Mouse (Mus musculus) hindbrain, postnatal 0 days (tissue): ENCODE measurements around the gene Nell1. TPM values are rescaled to one million over a fixed set of nuclear protein-coding genes. Genes with fewer than 3 reads are reported as not detected.

Source experiments
- ATAC-seq: fragments of 200-750 bp; cut with Nextera tagmentation; 2 replicates; pipeline ENCODE4 v1.8.0; 2017; ENCODE audit warnings: mild to moderate bottlenecking, moderate TSS enrichment, moderate library complexity
- DNase-seq: peaks from one replicate; pipeline ENCODE4 v3.0.0-alpha.2; 2015; ENCODE audit warnings: low spot score
- H3K27ac ChIP-seq: fragments of 300-500 bp; sonication (generic); 2 replicates; pipeline ENCODE4 v1.5.1; 2014; ENCODE audit warnings: mild to moderate bottlenecking
- H3K27me3 ChIP-seq: fragments of 300-500 bp; sonication (generic); 2 replicates; pipeline ENCODE4 v1.6.1; 2014; ENCODE audit warnings: low read length, mixed read lengths; ENCODE audit not compliant: insufficient read depth
- H3K36me3 ChIP-seq: fragments of 300-500 bp; sonication (generic); 2 replicates; pipeline ENCODE4 v1.6.1; 2014; ENCODE audit warnings: low read length, mixed read lengths; ENCODE audit not compliant: insufficient read depth
- H3K4me1 ChIP-seq: fragments of 300-500 bp; sonication (generic); 2 replicates; pipeline ENCODE4 v1.6.1; 2014; ENCODE audit warnings: antibody characterized with exemption, low read length, mixed read lengths; ENCODE audit not compliant: insufficient read depth
- H3K4me2 ChIP-seq: fragments of 300-500 bp; sonication (generic); 2 replicates; pipeline ENCODE4 v1.6.1; 2014; ENCODE audit warnings: low read depth, mild to moderate bottlenecking, low read length, moderate library complexity, mixed read lengths
- H3K4me3 ChIP-seq: fragments of 300-500 bp; sonication (generic); 2 replicates; pipeline ENCODE4 v1.5.1; 2014; ENCODE audit warnings: low read length
- H3K9ac ChIP-seq: fragments of 300-500 bp; sonication (generic); replicated peaks from 2 replicates; pipeline ENCODE4 v1.6.1; 2014; ENCODE audit warnings: mild to moderate bottlenecking, low read length, moderate library complexity, mixed read lengths
- H3K9me3 ChIP-seq: fragments of 300-500 bp; sonication (generic); 2 replicates; pipeline ENCODE4 v1.6.1; 2016; ENCODE audit warnings: low read length, mixed read lengths
- CTCF ChIP-seq: IDR thresholded peaks from 2 replicates; pipeline ENCODE4 v1.5.1; 2016; ENCODE audit warnings: antibody characterized with exemption, control low read depth, low read depth
- WGBS: fragments of 180-500 bp; shearing (Covaris S2); extraction: QIAGEN DNeasy Blood & Tissue Kit; methylation state at CpG from one replicate; pipeline ENCODE4 v1.1.7; 2014; 5-methylcytosine and 5-hydroxymethylcytosine counted together
- polyA plus RNA-seq: library from polyadenylated mRNA; unstranded; fragments of >200 nt; fragmentation: Nextera tagmentation; extraction: Ambion mirVana; gene quantifications from 2 replicates; pipeline ENCODE4 v1.2.1, GENCODE M21; 2015
- total RNA-seq: library from RNA; depleted of rRNA; stranded (reverse); fragments of >200 nt; gene quantifications from 2 replicates; pipeline ENCODE4 v1.2.3, GENCODE M21; 2014

Nell1 gene
- total and polyA plus RNA-seq, 2 experiments from 2014 or later = 37.8 to 66.4 TPM

DNA sequence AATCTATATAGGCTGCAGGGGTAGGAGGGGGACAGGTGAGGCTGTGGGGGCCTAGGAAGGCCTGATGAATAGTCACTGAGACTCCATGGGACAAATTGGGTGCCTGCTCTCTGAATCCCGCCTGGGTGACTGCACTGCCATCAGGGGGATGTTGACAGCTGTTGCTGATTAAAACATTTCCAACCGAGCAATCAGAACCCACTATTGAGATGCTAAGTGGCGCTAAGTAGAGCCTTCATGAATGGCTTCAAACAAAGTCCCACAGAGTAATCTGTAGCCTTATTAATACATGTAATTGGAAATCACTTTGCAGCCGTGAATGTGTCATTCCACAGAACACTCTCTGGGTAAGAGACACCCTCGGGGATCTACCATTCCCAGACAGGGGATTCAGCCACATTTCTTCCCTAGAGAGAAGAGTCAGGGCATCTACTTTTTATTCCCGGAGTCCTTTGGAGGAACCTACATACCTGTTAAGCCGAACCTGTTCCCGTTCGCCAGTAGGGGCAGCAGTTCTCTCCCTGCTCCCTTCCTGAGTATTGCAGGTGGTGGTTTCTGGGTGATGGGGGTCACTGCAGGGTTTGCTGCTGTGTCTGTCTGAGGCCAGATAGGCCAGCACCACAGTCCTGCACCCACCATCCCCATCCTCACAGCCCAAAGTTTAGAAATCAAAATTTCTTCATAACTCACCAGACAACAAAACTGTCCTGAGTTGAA lies 7.0 kb downstream of the Nell1 start:
- ATAC-seq (0 out of 2 replicates have a peak, but pooled peaks have one; percentile 27), DNase-seq (no peak)
- Histone ChIP-seq H3K9ac (no peak overlapping the region), H3K27ac (no peak overlapping the region), H3K9me3 (no peaks in the 10 kb centered on the region), H3K4me2 (no peak overlapping the region), H3K4me1 (no peaks in the 10 kb centered on the region), H3K36me3 (no peaks in the 10 kb centered on the region), H3K27me3 (peaks cover 6% of the 10 kb centered on the region; the same call in 1 of the 2 replicates), H3K4me3 (no peak overlapping the region)
- 13% methylated on average over 9 of the region's 9 CpGs for WGBS
- TF ChIP-seq CTCF = peak; percentile 66

GRCm38 (mm10) chr7:49984698-49985097 lies 10.0 kb downstream of the Nell1 start:
- Histone ChIP-seq H3K27ac (no peak overlapping the region), H3K9me3 (no peaks in the 10 kb centered on the region), H3K36me3 (no peaks in the 10 kb centered on the region), H3K4me1 (no peaks in the 10 kb centered on the region), H3K27me3 (no peaks in the 10 kb centered on the region), H3K9ac (no peak overlapping the region), H3K4me3 (no peak overlapping the region), H3K4me2 (no peak overlapping the region)
- DNase-seq = no peak
- TF ChIP-seq CTCF = no peak
- ATAC-seq = no peak
- 24% methylated on average over 6 of the region's 6 CpGs for WGBS

- Histone ChIP-seq H3K4me1 (no peaks in the 10 kb centered on the region), H3K36me3 (no peaks in the 10 kb centered on the region), H3K27me3 (no peaks in the 10 kb centered on the region), H3K4me3 (no peak overlapping the region), H3K9ac (no peak overlapping the region), H3K27ac (no peak overlapping the region), H3K4me2 (no peak overlapping the region), H3K9me3 (no peaks in the 10 kb centered on the region)
- 90% methylated on average over 8 of the region's 8 CpGs for WGBS
- no peak for DNase-seq
- no peak for TF ChIP-seq CTCF
- no peak for ATAC-seq
Measured at GRCm38 (mm10) chr7:49985947-49986346, 11.3 kb downstream of the Nell1 start.

- Histone ChIP-seq H3K4me3 (no peak overlapping the region), H3K36me3 (no peaks in the 10 kb centered on the region), H3K4me1 (no peaks in the 10 kb centered on the region), H3K4me2 (no peak overlapping the region), H3K27me3 (no peaks in the 10 kb centered on the region), H3K9ac (no peak overlapping the region), H3K9me3 (no peaks in the 10 kb centered on the region), H3K27ac (no peak overlapping the region)
- no peak for ATAC-seq
- no peak for TF ChIP-seq CTCF
- DNase-seq = peak; percentile 18
- 60% methylated on average over 4 of the region's 4 CpGs for WGBS
Measured at GRCm38 (mm10) chr7:49999321-49999720, 24.7 kb downstream of the Nell1 start.

DNA sequence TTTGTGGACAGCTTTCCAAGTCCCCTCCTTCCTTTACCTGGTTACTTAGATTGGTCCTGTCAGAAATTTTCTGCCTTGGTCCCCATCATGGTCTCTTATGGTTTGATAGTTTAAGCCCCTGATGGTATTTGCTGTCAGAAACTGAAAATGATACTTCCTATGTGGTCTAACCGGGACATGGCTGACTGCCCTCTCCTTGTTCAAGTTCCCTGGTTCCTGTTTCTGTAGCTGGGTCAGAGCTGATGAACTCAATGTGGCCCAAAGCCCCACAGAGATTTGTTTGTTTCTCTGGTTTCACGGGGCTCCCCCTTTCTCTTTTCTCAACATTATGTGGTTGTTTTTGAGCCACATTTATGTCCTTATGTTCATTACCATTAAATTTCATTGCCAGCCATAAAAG lies 30.6 kb downstream of the Nell1 start:
- WGBS = 64% methylated on average over 2 of the region's 2 CpGs
- H3K36me3 ChIP-seq = no peaks in the 10 kb centered on the region
- H3K27ac ChIP-seq = no peak overlapping the region
- ATAC-seq (no peak), DNase-seq (no peak)
- H3K4me3 ChIP-seq = no peak overlapping the region
- TF ChIP-seq CTCF = no peak
- no peak overlapping the region for H3K9ac ChIP-seq
- H3K27me3 ChIP-seq = no peaks in the 10 kb centered on the region
- no peaks in the 10 kb centered on the region for H3K4me1 ChIP-seq
- no peaks in the 10 kb centered on the region for H3K9me3 ChIP-seq
- H3K4me2 ChIP-seq = no peak overlapping the region

DNA sequence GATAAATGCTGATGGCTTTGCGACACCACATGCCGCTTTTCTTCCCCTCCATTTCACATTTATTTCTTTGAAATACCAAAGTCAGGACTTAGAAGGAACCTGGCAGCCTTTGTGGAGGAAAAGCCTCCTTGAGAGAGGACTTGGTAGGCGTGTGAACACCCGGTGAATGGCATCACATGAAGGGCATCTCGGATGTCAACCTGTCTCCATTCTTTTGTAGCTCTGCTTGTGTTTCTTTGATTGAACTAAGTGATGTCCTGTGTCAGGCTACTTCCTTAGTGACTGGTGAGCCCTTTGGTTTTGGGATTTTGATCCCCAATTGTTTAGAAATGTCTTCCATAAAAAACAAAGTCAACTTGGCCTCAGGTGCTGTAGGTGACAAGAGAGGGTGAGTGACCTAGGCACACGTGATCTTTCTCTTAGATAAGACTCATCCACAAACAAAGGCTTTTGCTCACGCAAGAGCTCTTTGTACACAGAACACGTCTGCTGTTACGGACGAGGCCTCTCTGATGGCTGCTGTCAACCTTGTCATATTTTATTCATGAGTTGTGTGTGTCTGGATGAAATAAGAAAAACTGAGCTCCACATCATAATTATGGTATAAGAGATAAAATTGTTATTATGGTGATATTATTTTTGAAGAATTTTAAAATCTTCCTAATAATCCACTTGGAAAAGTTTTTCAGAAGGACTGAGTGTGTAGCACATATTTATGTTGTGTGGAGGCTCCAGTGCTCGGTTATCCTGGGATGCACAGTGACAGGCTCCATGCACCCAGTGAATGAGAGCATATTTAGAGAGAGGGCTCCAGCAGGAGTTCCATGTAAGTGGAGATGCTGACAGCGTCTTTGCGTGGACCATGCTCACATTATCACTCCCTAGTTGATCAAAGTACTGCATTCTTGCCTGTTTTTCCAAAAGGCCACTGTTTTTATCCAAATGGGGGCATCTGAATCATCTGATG lies 60.8 kb downstream of the Nell1 start:
- ATAC-seq (no peak), DNase-seq (no peak)
- Histone ChIP-seq H3K9me3 (no peaks in the 10 kb centered on the region), H3K4me1 (no peaks in the 10 kb centered on the region), H3K27me3 (no peaks in the 10 kb centered on the region), H3K36me3 (no peaks in the 10 kb centered on the region), H3K4me2 (no peak overlapping the region), H3K4me3 (no peak overlapping the region), H3K9ac (no peak overlapping the region), H3K27ac (no peak overlapping the region)
- 65% methylated on average over 13 of the region's 13 CpGs for WGBS
- no peak for TF ChIP-seq CTCF
